Mouse (Mus musculus) cortical plate, adult 2 months (tissue): ENCODE results near the gene Ntmt1.

Experiments used
- CTCF ChIP-seq: fragments of 200-500 bp; IDR thresholded peaks from 2 replicates; pipeline ENCODE4 v1.5.1; 2011; ENCODE audit warnings: mild to moderate bottlenecking, control low read depth, low read length; ENCODE audit not compliant: insufficient read depth; ENCODE audit errors: extremely low read depth
- POLR2A ChIP-seq: fragments of 200-500 bp; IDR thresholded peaks from 2 replicates; pipeline ENCODE4 v1.6.1; 2011; ENCODE audit warnings: mild to moderate bottlenecking, low read length, control low read depth; ENCODE audit not compliant: insufficient read depth; ENCODE audit errors: extremely low read depth

- TF ChIP-seq CTCF (no peak), POLR2A (no peak)
Observed at GRCm38 (mm10) chr2:30845152-30846070, 37.8 kb downstream of the Ntmt1 start.
